Mouse (Mus musculus): ENCODE measurements around the gene Nkpd1. TPM values are rescaled to one million over a fixed set of nuclear protein-coding genes. Genes with fewer than 3 reads are reported as not detected.
A peak's percentile ranks its signal among the peaks of the same experiment; 100 is the strongest.

Gene Nkpd1
- polyA plus RNA-seq, 1 experiment from 2014 or later, result 0.12 TPM

DNA sequence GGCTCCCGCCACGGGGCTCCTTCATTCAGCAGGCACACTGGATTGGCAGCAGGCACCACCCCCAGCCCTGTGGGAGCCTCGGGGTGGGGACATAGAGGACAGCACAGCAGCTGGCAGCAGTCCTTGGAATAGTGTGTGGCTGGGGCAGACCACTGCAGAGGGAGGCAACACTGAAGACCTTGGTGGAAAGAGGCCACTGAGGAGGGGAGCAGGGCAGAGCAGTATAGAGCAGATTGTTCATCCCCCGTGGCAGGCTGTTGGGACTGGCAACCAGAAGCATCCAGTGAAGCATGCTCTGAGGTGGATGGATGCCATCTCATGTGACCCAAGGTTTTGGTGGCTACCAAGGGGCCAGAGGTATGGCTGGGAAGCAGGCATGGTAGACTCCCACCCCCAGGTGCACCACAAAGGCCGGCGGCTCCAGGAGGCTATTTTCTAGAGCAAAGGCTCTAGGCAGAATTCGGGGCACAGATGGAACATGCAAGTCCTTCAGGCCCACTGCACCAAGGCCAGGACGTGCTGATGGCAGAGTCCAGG is 24.6 kb downstream of the Nkpd1 start:
- whole genome bisulfite sequencing, result 77% methylated on average over 8 of the region's 8 CpGs
- Histone ChIP-seq H3K4me3 (ENCODE audit: low read depth, low read length) (no peak overlapping the region), H3K4me2 (ENCODE audit: low read depth, severe bottlenecking) (no peak overlapping the region), H3K9ac (ENCODE audit: low read length) (no peak overlapping the region), H3K9me3 (ENCODE audit: control insufficient read depth, low read length) (no peaks in the 10 kb centered on the region), H3K27me3 (ENCODE audit: control insufficient read depth, insufficient read depth, low read length) (no peaks in the 10 kb centered on the region), H3K27ac (replicated peaks; ENCODE audit: low read depth, low read length) (no peak overlapping the region), H3K4me1 (ENCODE audit: control insufficient read depth, insufficient read depth, low read length) (0 out of 2 replicates have a peak, but pooled peaks cover 3% of the 10 kb centered on the region), H3K36me3 (ENCODE audit: control insufficient read depth, insufficient read depth, low read length) (no peaks in the 10 kb centered on the region; the same call in none of the 2 replicates)
- ATAC-seq (ENCODE audit: insufficient number of reproducible peaks, low FRiP score, low TSS enrichment, low read depth) (no peak; the same call in 1 of the 2 replicates), DNase-seq (ENCODE audit: low spot score) (no peak)

DNA sequence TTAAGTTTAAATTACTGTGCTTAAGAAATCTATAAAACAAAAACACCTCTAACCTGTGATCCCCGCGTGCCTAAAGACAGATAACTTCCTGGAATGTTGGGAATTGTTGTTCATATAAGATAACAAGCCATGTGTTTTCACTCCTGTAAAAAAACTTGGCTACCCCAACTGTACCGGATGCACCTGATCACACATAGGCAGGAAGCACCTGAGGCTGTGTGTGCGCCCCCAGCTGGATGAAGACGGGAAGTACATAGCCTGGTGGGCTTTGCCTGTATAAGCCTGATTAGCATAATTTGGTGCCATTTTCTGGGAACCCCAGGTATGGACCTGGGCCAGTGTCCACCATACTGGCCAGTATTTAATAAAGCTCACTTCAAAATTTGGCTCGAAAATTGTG is 25.9 kb downstream of the Nkpd1 start:
- no peak overlapping the region for H3K4me3 ChIP-seq (ENCODE audit: low read depth, low read length)
- H3K4me1 ChIP-seq (ENCODE audit: control insufficient read depth, insufficient read depth, low read length), result 0 out of 2 replicates have a peak, but pooled peaks cover 3% of the 10 kb centered on the region
- H3K9me3 ChIP-seq (ENCODE audit: control insufficient read depth, low read length), result no peaks in the 10 kb centered on the region
- ATAC-seq (ENCODE audit: insufficient number of reproducible peaks, low FRiP score, low TSS enrichment, low read depth) (no peak), DNase-seq (ENCODE audit: low spot score) (peak; percentile 44)
- H3K27ac ChIP-seq (replicated peaks; ENCODE audit: low read depth, low read length), result no peak overlapping the region
- H3K36me3 ChIP-seq (ENCODE audit: control insufficient read depth, insufficient read depth, low read length), result no peaks in the 10 kb centered on the region; the same call in none of the 2 replicates
- no peak overlapping the region for H3K9ac ChIP-seq (ENCODE audit: low read length)
- no peak overlapping the region for H3K4me2 ChIP-seq (ENCODE audit: low read depth, severe bottlenecking)
- WGBS, result 56% methylated on average over 6 of the region's 6 CpGs
- H3K27me3 ChIP-seq (ENCODE audit: control insufficient read depth, insufficient read depth, low read length), result no peaks in the 10 kb centered on the region

DNA sequence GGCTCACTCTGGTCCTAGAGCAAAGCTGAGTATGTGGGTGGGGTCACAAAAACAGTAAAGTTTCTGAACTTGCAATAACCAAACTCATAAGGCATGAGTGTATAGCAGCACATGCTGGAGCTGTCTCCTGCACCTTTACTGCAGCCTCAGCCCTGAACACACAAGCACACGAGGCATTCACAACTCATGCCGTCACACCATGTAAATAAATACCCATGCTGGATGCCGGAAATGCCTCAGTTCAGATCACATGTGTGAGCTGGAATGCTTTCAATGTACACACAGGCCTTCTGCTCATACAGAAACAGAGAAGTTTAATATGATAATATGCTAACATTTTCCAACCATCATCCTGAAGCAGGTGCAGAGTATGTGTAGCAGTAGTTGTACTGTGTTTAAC is 28.4 kb downstream of the Nkpd1 start:
- WGBS, result 70% methylated on average over 3 of the region's 3 CpGs
- DNase-seq (ENCODE audit: low spot score) (no peak), ATAC-seq (ENCODE audit: insufficient number of reproducible peaks, low FRiP score, low TSS enrichment, low read depth) (no peak)
- Histone ChIP-seq H3K27me3 (ENCODE audit: control insufficient read depth, insufficient read depth, low read length) (no peaks in the 10 kb centered on the region), H3K4me2 (ENCODE audit: low read depth, severe bottlenecking) (no peak overlapping the region), H3K27ac (replicated peaks; ENCODE audit: low read depth, low read length) (no peak overlapping the region), H3K4me3 (ENCODE audit: low read depth, low read length) (no peak overlapping the region), H3K36me3 (ENCODE audit: control insufficient read depth, insufficient read depth, low read length) (no peaks in the 10 kb centered on the region; the same call in 1 of the 2 replicates), H3K9ac (ENCODE audit: low read length) (no peak overlapping the region), H3K4me1 (ENCODE audit: control insufficient read depth, insufficient read depth, low read length) (0 out of 2 replicates have a peak, but pooled peaks cover 3% of the 10 kb centered on the region), H3K9me3 (ENCODE audit: control insufficient read depth, low read length) (no peaks in the 10 kb centered on the region)

DNA sequence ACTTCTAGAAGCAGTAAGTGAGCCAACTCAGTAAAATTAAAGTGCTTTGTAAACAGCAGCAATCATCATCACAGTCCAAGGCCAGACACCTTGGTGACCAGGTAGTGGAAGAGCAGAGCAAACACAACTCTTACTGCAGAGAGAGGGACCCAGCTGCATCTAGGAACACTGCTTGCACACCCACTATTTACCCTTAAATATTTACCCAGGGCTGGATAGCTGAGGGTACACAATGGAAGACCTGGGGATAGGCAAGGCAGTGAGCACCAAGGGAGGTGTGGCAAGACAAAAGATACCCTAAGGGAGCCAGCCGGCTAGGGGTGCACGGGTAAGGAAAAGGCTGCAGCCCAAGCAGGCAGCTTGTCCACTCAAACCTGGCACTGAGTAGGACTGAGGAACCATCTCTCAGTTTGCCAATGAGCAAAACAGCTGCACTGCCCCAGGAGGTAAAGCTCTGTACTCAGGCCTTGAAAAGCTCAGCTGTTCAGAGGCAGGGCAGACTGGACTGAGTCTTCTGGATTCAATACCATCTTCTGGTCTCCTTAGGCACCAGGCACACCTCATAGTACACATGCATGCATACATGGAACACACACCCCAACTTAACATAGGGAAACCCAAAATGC is 29.8 kb downstream of the Nkpd1 start:
- 84% methylated on average over 2 of the region's 2 CpGs for WGBS
- Histone ChIP-seq H3K36me3 (ENCODE audit: control insufficient read depth, insufficient read depth, low read length) (peaks cover under 1% of the 10 kb centered on the region; the same call in 1 of the 2 replicates), H3K9me3 (ENCODE audit: control insufficient read depth, low read length) (no peaks in the 10 kb centered on the region), H3K27ac (replicated peaks; ENCODE audit: low read depth, low read length) (no peak overlapping the region), H3K4me2 (ENCODE audit: low read depth, severe bottlenecking) (no peak overlapping the region), H3K4me3 (ENCODE audit: low read depth, low read length) (no peak overlapping the region), H3K27me3 (ENCODE audit: control insufficient read depth, insufficient read depth, low read length) (no peaks in the 10 kb centered on the region), H3K9ac (ENCODE audit: low read length) (no peak overlapping the region), H3K4me1 (ENCODE audit: control insufficient read depth, insufficient read depth, low read length) (0 out of 2 replicates have a peak, but pooled peaks cover 3% of the 10 kb centered on the region)
- DNase-seq (ENCODE audit: low spot score), result no peak
- no peak for ATAC-seq (ENCODE audit: insufficient number of reproducible peaks, low FRiP score, low TSS enrichment, low read depth)

DNA sequence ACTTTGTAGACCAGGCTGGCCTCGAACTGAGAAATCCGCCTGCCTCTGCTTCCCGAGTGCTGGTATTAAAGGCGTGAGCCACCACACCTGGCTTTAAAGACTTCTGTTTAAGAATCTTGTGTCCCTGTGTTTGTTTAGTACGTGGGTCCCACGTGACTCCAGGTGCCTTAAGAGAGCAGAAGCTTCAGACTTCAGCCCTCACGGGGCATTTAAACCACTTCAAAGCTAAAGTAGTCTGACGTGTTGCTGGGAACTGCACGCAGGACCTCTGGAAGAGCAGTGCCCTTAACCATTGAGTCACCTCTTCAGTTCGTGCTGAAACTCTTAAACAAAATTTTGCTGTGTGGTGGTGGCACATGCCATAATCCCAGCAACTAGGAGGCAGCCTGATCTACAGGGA is 31.8 kb downstream of the Nkpd1 start:
- Histone ChIP-seq H3K9me3 (ENCODE audit: control insufficient read depth, low read length) (no peaks in the 10 kb centered on the region), H3K27ac (replicated peaks; ENCODE audit: low read depth, low read length) (no peak overlapping the region), H3K9ac (ENCODE audit: low read length) (no peak overlapping the region), H3K4me3 (ENCODE audit: low read depth, low read length) (no peak overlapping the region), H3K27me3 (ENCODE audit: control insufficient read depth, insufficient read depth, low read length) (no peaks in the 10 kb centered on the region), H3K4me1 (ENCODE audit: control insufficient read depth, insufficient read depth, low read length) (0 out of 2 replicates have a peak, but pooled peaks cover 3% of the 10 kb centered on the region), H3K4me2 (ENCODE audit: low read depth, severe bottlenecking) (no peak overlapping the region), H3K36me3 (ENCODE audit: control insufficient read depth, insufficient read depth, low read length) (peaks cover 8% of the 10 kb centered on the region; the same call in 1 of the 2 replicates)
- ATAC-seq (ENCODE audit: insufficient number of reproducible peaks, low FRiP score, low TSS enrichment, low read depth) (no peak), DNase-seq (ENCODE audit: low spot score) (no peak)
- WGBS, result 85% methylated on average over 10 of the region's 10 CpGs

DNA sequence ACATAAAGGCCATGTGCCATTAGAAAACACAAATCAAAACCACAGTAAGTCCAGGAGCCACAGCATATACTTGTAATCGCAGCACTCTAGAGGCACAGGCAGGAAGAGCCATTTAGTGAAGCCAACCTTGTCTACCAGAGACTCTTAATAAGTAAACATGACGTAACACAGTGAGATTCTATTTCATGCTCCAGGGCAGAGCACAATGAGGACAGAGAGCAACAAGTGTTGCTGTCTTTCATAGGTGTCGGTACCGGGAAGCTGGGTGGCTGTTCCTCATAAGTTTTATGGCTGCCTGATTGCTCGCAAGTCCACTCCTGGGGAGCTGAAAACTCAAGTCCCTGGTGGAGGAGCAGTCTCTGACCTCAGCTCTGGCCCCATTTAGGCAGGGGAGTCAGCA is 34.0 kb downstream of the Nkpd1 start:
- ATAC-seq (ENCODE audit: insufficient number of reproducible peaks, low FRiP score, low TSS enrichment, low read depth) (no peak), DNase-seq (ENCODE audit: low spot score) (no peak)
- H3K4me2 ChIP-seq (ENCODE audit: low read depth, severe bottlenecking), result no peak overlapping the region
- no peak overlapping the region for H3K4me3 ChIP-seq (ENCODE audit: low read depth, low read length)
- H3K9ac ChIP-seq (ENCODE audit: low read length), result no peak overlapping the region
- 67% methylated on average over 5 of the region's 5 CpGs for WGBS
- H3K27ac ChIP-seq (replicated peaks; ENCODE audit: low read depth, low read length), result no peak overlapping the region
- H3K4me1 ChIP-seq (ENCODE audit: control insufficient read depth, insufficient read depth, low read length), result 0 out of 2 replicates have a peak, but pooled peaks cover under 1% of the 10 kb centered on the region
- no peaks in the 10 kb centered on the region for H3K9me3 ChIP-seq (ENCODE audit: control insufficient read depth, low read length)
- H3K27me3 ChIP-seq (ENCODE audit: control insufficient read depth, insufficient read depth, low read length), result no peaks in the 10 kb centered on the region
- peaks cover 9% of the 10 kb centered on the region; the same call in 1 of the 2 replicates for H3K36me3 ChIP-seq (ENCODE audit: control insufficient read depth, insufficient read depth, low read length)

DNA sequence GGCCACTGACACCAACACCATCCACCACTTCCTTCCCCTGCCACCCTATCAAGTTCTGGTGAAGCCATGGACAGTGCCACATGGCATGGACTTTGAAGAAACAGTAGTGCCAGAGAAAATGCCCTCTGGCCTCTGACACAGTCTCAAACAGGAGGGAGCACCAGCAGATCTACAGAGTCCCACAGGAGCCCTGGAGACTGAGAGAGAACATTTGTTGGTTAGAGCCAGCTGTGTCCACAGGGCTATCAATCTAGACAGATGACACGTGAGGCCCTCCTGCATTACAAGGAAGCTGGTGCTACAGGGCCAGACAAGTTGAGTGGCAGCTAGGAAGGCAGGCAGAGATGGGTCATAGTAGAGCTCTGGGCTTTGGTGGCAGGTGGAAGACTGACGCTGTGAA is 34.8 kb downstream of the Nkpd1 start:
- Histone ChIP-seq H3K9me3 (ENCODE audit: control insufficient read depth, low read length) (no peaks in the 10 kb centered on the region), H3K9ac (ENCODE audit: low read length) (no peak overlapping the region), H3K4me2 (ENCODE audit: low read depth, severe bottlenecking) (no peak overlapping the region), H3K4me3 (ENCODE audit: low read depth, low read length) (no peak overlapping the region), H3K4me1 (ENCODE audit: control insufficient read depth, insufficient read depth, low read length) (no peaks in the 10 kb centered on the region), H3K27me3 (ENCODE audit: control insufficient read depth, insufficient read depth, low read length) (no peaks in the 10 kb centered on the region), H3K27ac (replicated peaks; ENCODE audit: low read depth, low read length) (no peak overlapping the region), H3K36me3 (ENCODE audit: control insufficient read depth, insufficient read depth, low read length) (peaks cover 12% of the 10 kb centered on the region; the same call in 1 of the 2 replicates)
- DNase-seq (ENCODE audit: low spot score), result no peak
- 67% methylated on average over 2 of the region's 2 CpGs for WGBS
- no peak for ATAC-seq (ENCODE audit: insufficient number of reproducible peaks, low FRiP score, low TSS enrichment, low read depth)

DNA sequence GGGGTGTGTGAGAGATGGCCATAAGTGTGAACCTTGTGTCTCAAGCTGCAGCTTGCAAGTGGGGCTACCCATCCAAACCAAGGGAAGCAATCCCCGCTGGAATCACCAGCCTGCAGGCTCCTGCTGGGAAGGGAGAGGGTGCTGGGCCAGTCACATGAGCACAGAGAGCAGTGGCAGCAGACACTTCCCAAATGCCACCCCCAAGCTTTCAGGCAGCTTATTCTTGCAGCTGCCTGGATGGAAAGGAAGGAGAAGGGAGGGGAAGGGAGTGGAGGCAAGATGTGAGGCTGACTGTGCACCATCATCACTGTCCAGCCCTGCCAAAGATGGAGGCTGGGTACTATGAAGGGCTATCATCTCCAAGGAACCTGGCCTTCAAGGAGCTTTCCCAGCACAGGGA is 36.5 kb downstream of the Nkpd1 start:
- Histone ChIP-seq H3K4me1 (ENCODE audit: control insufficient read depth, insufficient read depth, low read length) (no peaks in the 10 kb centered on the region; the same call in 1 of the 2 replicates), H3K36me3 (ENCODE audit: control insufficient read depth, insufficient read depth, low read length) (peaks cover 19% of the 10 kb centered on the region), H3K9me3 (ENCODE audit: control insufficient read depth, low read length) (no peaks in the 10 kb centered on the region), H3K4me3 (ENCODE audit: low read depth, low read length) (no peak overlapping the region), H3K27me3 (ENCODE audit: control insufficient read depth, insufficient read depth, low read length) (no peaks in the 10 kb centered on the region), H3K9ac (ENCODE audit: low read length) (no peak overlapping the region), H3K4me2 (ENCODE audit: low read depth, severe bottlenecking) (no peak overlapping the region), H3K27ac (replicated peaks; ENCODE audit: low read depth, low read length) (no peak overlapping the region)
- WGBS, result 63% methylated on average over 1 of the region's 1 CpGs
- ATAC-seq (ENCODE audit: insufficient number of reproducible peaks, low FRiP score, low TSS enrichment, low read depth) (no peak), DNase-seq (ENCODE audit: low spot score) (no peak)
